Mouse (Mus musculus): ENCODE measurements around the gene Ryk.

DNA sequence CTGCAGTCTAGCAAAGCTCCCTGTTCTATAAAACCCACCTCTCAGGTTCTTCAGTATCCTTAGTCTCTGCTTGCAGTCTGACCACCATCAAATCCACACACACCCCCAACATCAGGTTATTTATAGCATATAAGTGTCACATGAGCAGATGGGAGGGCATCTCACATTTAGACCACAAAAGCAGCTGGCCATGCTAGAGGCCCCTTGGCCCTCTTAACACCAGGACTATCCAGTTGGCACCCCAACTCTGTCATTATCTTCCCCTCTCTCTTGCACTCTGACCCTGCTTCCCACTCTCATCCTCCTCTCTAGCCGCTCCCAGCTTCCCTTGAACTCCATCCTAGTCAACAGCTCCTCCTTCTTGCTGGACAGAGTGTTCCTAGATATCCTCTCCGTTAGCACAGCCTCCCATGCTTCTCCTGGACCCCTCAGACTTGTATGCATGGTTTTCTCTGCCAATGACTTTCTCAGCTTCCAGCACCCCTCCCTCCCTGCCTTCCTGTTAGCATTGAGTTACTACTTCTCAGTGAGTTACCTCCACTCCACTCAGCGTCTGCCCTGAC lies 80.7 kb downstream of the Ryk start:
- no peak for TF ChIP-seq CTCF (IDR thresholded peaks at IDR 0.05; ENCODE audit: extremely low read depth, insufficient read depth, insufficient read length, insufficient replicate concordance)
- no peak for TF ChIP-seq POLR2A (IDR thresholded peaks at IDR 0.05; ENCODE audit: low read depth, low read length)

Data from spleen, adult 2 months (tissue).